Mouse (Mus musculus) R1 (cell line): Measurements from ENCODE around the gene Swi5.
"Not testable (repeated sequence)": the region's sequence is repeated elsewhere in the genome, so short reads cannot be mapped to it uniquely, and the experiment has no call there.

Source experiments
- DNase-seq: peaks from one replicate; pipeline ENCODE4 v3.0.0-alpha.2; 2018; ENCODE audit warnings: low read depth, low spot score

The Swi5 gene

GRCm38 (mm10) chr2:32311443-32312317 lies 23.8 kb upstream of the Swi5 start:
- no peak for DNase-seq

- DNase-seq: no peak
Observed at GRCm38 (mm10) chr2:32310096-32310845, 22.4 kb upstream of the Swi5 start.

- DNase-seq: no peak
Observed at GRCm38 (mm10) chr2:32308870-32309568, 21.1 kb upstream of the Swi5 start.

GRCm38 (mm10) chr2:32307941-32308760 lies 20.3 kb upstream of the Swi5 start:
- DNase-seq: peak; percentile 72

GRCm38 (mm10) chr2:32307247-32307798 lies 19.4 kb upstream of the Swi5 start:
- DNase-seq: no peak

GRCm38 (mm10) chr2:32306176-32306575 lies 18.3 kb upstream of the Swi5 start:
- no peak for DNase-seq

- DNase-seq: no peak
Observed at GRCm38 (mm10) chr2:32305668-32306067, 17.8 kb upstream of the Swi5 start.

GRCm38 (mm10) chr2:32304145-32304832 lies 16.4 kb upstream of the Swi5 start:
- DNase-seq: peak; percentile 71

GRCm38 (mm10) chr2:32302952-32303351 lies 15.1 kb upstream of the Swi5 start:
- DNase-seq: no peak

GRCm38 (mm10) chr2:32299469-32299868 lies 11.6 kb upstream of the Swi5 start:
- no peak for DNase-seq

- not testable (repeated sequence) for DNase-seq
Observed at GRCm38 (mm10) chr2:32295842-32296241, 8.0 kb upstream of the Swi5 start.

GRCm38 (mm10) chr2:32295285-32295684 lies 7.4 kb upstream of the Swi5 start:
- DNase-seq: no peak

- no peak for DNase-seq
Observed at GRCm38 (mm10) chr2:32294348-32294747, 6.5 kb upstream of the Swi5 start.

GRCm38 (mm10) chr2:32289578-32289977 lies 1.7 kb upstream of the Swi5 start:
- DNase-seq: peak; percentile 78

- no peak for DNase-seq
Observed at GRCm38 (mm10) chr2:32288371-32288931, 576 bp upstream of the Swi5 start.

- DNase-seq: no peak
Observed at GRCm38 (mm10) chr2:32287334-32287840, 488 bp downstream of the Swi5 start, which contains the start of gene Golga2. Golga2 (plus strand) TSS chr2:32287384.

- no peak for DNase-seq
Observed at GRCm38 (mm10) chr2:32283986-32284385, 3.9 kb downstream of the Swi5 start.

- peak; percentile 82 for DNase-seq
Observed at GRCm38 (mm10) chr2:32282727-32283126, 5.1 kb downstream of the Swi5 start.

- no peak for DNase-seq
Observed at GRCm38 (mm10) chr2:32282289-32282688, 5.6 kb downstream of the Swi5 start.

- no peak for DNase-seq
Observed at GRCm38 (mm10) chr2:32275823-32276222, 12.1 kb downstream of the Swi5 start.
